Mouse (Mus musculus): ENCODE data around the gene Pparg. TPM values are rescaled to one million over a fixed set of nuclear protein-coding genes. Genes with fewer than 3 reads are reported as not detected.
A peak's percentile ranks its signal among the peaks of the same experiment; 100 is the strongest.

The Pparg gene
- polyA plus RNA-seq, 1 experiment = 6.7 TPM

DNA sequence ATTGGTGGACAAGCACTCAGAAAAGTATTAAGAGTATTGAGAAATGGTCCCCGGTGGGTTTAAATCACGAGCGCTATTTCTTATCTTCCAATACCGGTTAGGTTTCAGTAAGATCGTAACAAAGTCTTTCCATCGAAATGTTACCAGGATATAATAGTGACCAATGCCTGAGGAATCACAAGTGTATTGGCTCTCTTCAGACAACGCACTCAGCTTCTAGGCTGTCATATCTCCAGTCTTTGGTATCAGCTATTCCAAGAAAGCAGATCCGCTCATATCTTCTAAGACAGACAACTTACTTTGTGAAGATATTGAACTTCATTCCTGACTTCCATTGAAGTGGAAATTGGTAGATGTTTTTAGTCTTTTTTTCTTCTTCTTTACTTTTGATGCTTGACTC, 15.7 kb upstream of the Pparg start:
- no peaks in the 10 kb centered on the region for H3K4me1 ChIP-seq (ENCODE audit: control insufficient read depth, insufficient read depth, low read length)
- TF ChIP-seq CTCF (IDR thresholded peaks at IDR 0.05; ENCODE audit: borderline replicate concordance, insufficient read depth, low read length) (no peak), POLR2A (IDR thresholded peaks at IDR 0.05; ENCODE audit: low read depth, low read length) (no peak)
- H3K4me3 ChIP-seq (ENCODE audit: insufficient read depth, low read length) = no peak overlapping the region
- no peak overlapping the region for H3K27ac ChIP-seq (ENCODE audit: insufficient read depth, low read length)

DNA sequence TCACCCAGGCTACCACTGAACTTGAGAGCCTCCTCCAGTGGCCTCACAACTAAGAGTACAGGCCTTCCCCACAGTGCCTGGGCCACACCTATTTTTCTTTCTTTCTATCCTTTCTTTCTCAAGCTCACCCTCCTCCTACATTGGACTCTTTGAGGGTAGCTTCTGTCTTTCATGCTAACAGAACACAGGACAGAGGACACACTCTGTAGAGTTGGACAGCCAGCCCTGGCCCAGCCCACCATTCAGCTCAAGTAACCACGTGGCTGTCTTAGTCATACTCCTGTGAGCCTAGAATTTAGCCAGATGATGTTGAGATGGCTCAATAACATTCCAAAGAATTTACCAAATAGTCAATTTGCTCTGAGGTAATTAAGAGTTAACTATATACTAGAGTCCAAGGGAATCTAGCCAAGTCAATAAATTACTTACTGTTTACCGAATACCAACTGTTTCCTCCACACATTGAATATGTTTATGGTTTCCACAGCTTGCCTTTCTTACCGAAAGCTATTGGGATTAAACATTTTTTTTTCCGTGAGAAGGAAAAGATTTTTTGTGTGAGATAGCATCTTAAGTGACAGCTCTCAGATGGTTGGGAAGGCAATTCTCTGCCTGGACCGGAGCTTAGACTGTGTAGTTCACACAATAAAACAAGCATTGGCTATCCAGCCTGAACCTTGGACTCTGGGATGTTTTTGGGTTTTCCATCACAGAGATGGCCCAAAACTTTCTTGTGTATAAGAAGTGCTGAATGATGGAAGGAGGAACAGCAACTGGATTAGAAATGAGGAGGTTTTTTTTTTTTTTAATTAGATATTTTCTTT, 10.9 kb upstream of the Pparg start:
- no peaks in the 10 kb centered on the region for H3K4me1 ChIP-seq (ENCODE audit: control insufficient read depth, insufficient read depth, low read length)
- TF ChIP-seq CTCF (IDR thresholded peaks at IDR 0.05; ENCODE audit: borderline replicate concordance, insufficient read depth, low read length) = no peak
- TF ChIP-seq POLR2A (IDR thresholded peaks at IDR 0.05; ENCODE audit: low read depth, low read length) = no peak

DNA sequence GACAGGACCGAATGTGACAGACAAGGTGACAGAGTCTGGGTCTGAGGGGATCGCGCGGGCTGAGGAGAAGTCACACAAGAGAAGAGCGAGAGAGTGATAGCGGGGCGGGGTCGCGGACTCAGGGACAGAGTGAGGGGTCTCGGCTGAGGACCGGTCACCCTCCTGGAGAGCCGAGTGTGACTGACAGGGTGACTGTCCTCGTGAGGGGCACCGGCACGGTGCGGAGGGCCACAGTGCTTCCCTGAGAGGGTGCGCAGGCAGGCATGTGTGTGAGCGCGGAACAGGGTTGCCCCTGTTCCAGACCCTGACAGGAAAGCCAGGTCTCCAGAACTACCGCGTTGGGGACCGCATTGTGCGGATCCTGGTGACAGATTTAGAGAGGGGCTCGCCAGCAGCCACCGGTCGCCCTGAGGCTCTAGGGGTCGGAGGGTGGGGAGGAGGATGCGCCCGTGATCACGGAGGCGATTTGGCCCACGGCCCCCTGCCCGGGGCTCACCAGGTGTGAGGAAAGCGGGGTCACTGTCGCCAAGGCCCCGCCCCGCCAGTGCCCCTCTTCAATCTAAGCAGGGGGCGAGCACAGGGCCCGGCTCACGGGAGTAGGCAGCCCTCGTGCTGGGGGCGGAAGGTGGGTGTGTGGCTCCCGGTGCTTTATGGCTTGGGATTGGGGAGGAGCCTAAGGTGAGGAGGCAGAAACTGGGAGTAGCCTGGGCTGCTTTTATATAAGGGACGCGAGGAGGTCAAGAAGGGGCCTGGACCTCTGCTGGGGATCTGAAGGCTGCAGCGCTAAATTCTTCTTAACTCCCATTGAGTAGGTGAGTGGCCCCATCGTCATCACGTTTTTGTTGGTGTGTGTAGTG, 1.1 kb downstream of the Pparg start:
- Histone ChIP-seq H3K4me1 (ENCODE audit: control insufficient read depth, insufficient read depth, low read length) (no peaks in the 10 kb centered on the region), H3K4me3 (ENCODE audit: insufficient read depth, low read length) (peak overlapping the region; percentile 46), H3K27ac (ENCODE audit: insufficient read depth, low read length) (no peak overlapping the region)
- TF ChIP-seq CTCF (IDR thresholded peaks at IDR 0.05; ENCODE audit: borderline replicate concordance, insufficient read depth, low read length) (no peak), POLR2A (IDR thresholded peaks at IDR 0.05; ENCODE audit: low read depth, low read length) (no peak)

More for the DNA sequence above, 10.9 kb upstream of the Pparg start:
- Histone ChIP-seq H3K27ac (ENCODE audit: insufficient read depth, low read length) (no peak overlapping the region), H3K4me3 (ENCODE audit: insufficient read depth, low read length) (no peak overlapping the region)

DNA sequence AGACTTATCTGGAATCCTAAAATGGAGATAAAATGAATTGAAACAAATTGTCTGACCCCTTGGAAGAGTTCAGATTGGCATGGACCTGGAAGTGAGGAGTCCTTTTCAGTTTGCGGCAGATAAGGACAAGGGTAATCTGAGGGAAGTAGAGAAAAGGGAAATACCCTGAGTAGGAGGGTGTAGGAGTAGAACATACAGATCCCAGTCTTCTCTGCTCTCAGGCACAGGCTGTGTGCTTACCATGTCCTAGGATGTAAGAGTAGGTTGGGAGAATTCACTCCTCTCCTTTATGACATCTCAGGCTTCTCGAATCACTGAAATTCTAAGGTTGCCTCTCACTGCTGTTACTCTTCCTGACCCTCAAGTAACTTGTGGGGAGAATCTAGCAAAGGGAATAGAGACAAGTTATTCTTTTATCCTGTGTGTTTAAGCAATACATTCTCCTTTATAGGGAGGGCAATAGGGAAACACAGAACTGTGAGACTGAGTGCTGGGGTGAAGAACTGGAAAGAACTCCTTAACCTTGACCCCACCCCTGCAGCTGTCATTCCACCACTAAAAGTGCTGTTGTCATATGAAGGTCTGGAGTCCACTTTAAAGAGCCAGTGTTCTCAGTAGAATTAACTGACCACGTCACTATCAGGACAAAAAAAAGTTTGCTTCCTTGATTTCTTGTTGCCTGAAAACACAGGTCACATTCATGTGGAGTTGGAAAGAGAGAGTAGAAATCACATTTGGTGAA, 6.3 kb downstream of the Pparg start:
- Histone ChIP-seq H3K27ac (ENCODE audit: insufficient read depth, low read length) (no peak overlapping the region), H3K4me3 (ENCODE audit: insufficient read depth, low read length) (no peak overlapping the region), H3K4me1 (ENCODE audit: control insufficient read depth, insufficient read depth, low read length) (no peaks in the 10 kb centered on the region)
- TF ChIP-seq CTCF (IDR thresholded peaks at IDR 0.05; ENCODE audit: borderline replicate concordance, insufficient read depth, low read length) = no peak
- TF ChIP-seq POLR2A (IDR thresholded peaks at IDR 0.05; ENCODE audit: low read depth, low read length) = no peak

DNA sequence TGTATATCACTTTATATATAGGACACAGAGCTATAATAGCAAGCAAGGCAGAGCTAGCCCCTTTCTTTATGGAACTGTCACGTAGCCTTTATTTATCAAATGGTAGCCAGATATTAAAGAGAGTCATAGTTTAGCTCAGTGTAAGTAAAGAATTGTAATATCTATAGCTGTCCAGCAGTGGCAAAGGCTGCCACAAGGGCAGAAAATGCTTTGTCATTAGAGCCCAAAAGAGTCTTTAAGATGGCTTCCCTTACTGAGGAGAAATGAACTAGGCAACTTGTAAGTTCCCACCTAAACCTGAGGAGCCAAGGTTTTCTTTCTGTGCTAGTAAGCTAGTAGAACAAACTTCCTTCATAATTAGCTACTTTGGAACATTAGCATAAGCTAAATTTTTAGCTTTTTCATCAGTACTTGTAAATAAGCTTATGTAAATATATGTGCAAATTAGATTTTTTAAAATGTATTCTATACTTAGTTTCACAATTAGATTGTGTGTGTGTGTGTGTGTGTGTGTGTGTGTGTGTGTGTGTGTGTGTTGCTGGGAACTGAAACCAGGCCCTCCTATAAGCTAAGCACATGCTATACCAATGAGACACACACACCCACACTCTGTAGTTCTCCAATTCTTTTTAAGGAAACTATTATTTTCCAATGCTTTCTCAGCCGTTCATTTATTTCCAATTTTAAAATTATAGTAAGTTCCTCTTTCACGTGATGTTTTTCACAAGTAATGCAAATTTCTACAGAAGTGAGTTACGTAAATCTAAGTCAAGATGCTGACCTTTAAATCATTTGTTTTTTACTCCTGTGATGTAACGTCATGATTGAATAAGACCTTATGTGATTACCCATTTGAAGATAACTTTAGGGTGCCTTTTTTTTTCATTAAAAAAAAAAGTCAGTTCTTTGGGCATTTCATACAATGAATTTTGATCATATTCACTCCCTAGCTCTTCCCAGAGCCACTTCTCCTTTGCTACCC, 14.4 kb downstream of the Pparg start:
- Histone ChIP-seq H3K27ac (ENCODE audit: insufficient read depth, low read length) (no peak overlapping the region), H3K4me3 (ENCODE audit: insufficient read depth, low read length) (no peak overlapping the region), H3K4me1 (ENCODE audit: control insufficient read depth, insufficient read depth, low read length) (no peaks in the 10 kb centered on the region)
- TF ChIP-seq POLR2A (IDR thresholded peaks at IDR 0.05; ENCODE audit: low read depth, low read length) (no peak), CTCF (IDR thresholded peaks at IDR 0.05; ENCODE audit: borderline replicate concordance, insufficient read depth, low read length) (no peak)

DNA sequence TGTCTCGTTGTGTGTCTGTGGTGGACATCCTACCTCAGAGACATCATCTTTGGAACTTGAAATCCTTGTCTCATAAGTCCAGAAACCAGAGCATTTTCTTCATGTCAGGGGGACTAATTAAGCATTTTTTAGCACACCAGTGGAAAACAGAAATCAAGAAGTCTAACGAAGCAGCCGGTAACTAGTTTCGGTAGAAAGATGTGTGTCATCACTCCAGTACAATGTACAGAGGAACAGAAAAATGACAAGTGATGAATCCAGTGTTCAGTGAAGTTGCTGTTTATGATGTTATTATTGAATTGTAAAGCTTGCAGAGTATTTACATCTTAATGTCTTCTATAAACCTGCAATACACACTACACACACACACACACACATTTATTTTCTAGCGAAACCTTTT, 19.8 kb downstream of the Pparg start:
- no peak overlapping the region for H3K4me3 ChIP-seq (ENCODE audit: insufficient read depth, low read length)
- no peak overlapping the region for H3K27ac ChIP-seq (ENCODE audit: insufficient read depth, low read length)
- TF ChIP-seq CTCF (IDR thresholded peaks at IDR 0.05; ENCODE audit: borderline replicate concordance, insufficient read depth, low read length) = no peak
- TF ChIP-seq POLR2A (IDR thresholded peaks at IDR 0.05; ENCODE audit: low read depth, low read length) = no peak
- no peaks in the 10 kb centered on the region for H3K4me1 ChIP-seq (ENCODE audit: control insufficient read depth, insufficient read depth, low read length)

DNA sequence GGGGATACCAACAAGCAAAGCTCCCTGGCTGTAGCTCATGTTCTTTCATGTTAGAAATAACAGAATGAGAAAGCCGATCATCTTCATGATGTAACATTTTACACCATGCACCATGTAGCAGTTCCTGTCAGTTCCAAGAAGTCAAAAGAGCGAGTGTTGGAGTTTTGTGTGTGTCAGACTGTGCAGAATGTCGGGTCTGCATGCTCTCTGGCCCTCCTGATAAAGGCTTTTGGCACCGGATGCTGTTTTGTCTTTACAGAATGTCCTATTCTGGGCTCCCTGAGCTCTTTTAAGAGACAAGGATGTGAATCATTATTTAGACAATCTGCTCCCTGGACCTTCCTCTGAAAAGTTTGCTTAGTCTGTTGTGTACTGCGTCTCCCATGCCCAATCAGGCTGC, 22.0 kb downstream of the Pparg start:
- Histone ChIP-seq H3K4me1 (ENCODE audit: control insufficient read depth, insufficient read depth, low read length) (no peaks in the 10 kb centered on the region), H3K4me3 (ENCODE audit: insufficient read depth, low read length) (no peak overlapping the region), H3K27ac (ENCODE audit: insufficient read depth, low read length) (no peak overlapping the region)
- TF ChIP-seq POLR2A (IDR thresholded peaks at IDR 0.05; ENCODE audit: low read depth, low read length) (no peak), CTCF (IDR thresholded peaks at IDR 0.05; ENCODE audit: borderline replicate concordance, insufficient read depth, low read length) (no peak)

DNA sequence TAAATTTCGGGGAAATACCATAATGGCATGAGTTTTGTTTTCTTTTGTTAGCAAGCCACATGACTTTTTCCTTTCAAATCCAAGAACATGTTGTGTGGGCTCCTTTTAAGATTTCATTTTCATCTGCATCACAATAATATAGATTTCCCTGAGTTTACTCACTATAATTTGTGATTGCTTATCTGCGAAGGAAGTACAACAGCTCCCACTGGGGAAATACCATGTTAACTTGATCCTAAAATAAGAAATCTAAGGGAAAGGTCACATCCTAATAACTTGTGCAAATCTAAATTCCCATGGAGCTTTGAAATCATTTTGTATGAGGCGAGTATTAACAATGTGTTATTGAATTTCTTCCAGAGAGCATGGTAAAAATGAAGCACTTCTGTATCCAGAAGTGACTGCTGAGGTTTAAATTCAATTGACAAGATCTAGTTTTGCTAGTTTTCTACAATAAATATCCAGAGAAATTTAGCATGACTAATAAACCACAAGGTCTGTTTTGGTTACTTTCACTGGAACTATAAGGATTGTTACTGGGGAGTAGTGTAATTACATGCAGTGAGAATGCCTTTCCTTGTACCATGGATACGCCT, 29.3 kb downstream of the Pparg start:
- TF ChIP-seq POLR2A (IDR thresholded peaks at IDR 0.05; ENCODE audit: low read depth, low read length) (no peak), CTCF (IDR thresholded peaks at IDR 0.05; ENCODE audit: borderline replicate concordance, insufficient read depth, low read length) (no peak)
- H3K27ac ChIP-seq (ENCODE audit: insufficient read depth, low read length) = no peak overlapping the region
- H3K4me3 ChIP-seq (ENCODE audit: insufficient read depth, low read length) = no peak overlapping the region
- H3K4me1 ChIP-seq (ENCODE audit: control insufficient read depth, insufficient read depth, low read length) = no peaks in the 10 kb centered on the region

Measured in embryonic fibroblast, embryonic 13.5 days (primary cell).